Mouse (Mus musculus) fibroblast of lung, adult 2 months (primary cell): ENCODE results near the gene BC028528.
"Not testable (repeated sequence)": the region's sequence is repeated elsewhere in the genome, so short reads cannot be mapped to it uniquely, and the experiment has no call there.

Experiments used
- DNase-seq: peaks from one replicate; pipeline ENCODE4 v3.0.0-alpha.2; 2011; ENCODE audit warnings: low read depth

BC028528 gene

DNA sequence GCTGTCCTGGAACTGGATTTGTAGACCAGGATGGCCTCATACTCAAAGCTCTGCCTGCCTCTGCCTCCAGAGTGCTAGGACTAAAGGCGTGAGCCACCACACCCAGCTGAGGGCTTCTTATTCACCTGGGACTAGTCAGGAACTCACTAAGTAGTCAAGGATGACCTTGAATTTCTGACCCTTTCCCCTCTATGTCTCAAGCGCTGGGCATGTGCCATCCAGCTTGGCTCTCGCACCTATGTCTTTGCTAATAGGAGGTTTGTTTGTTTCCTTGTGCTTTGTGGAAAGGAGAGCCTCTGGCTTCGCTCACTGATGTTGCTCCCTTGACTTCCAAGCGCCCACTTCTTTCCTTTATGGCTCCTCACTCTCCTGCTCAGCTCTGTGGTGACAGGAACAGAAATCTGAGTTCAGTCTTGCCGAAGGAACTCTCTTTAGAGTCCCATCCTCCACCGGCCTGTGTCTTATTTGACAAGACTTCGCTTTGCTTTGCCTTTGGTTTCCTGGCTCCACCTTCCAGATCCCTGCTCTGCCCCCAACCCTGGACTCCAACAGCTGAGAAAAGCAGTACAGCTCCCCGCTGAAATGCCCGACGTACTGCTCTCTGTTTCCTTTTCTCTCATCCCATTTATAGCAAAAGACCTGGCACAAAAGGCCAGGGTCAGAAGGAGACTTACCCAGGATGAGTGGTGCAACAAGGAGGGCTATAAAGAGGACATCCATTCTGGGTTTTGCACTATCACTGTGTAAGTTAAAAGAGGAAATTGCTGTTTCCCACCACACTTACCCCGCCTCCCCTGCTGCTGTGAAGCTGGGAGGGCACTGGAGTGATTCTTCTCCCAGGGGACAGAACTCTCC, at the start of gene BC028528:
Gene BC028528 (minus strand): TSS at position 795 of the 855 bp plus-strand sequence.
- no peak for DNase-seq

DNA sequence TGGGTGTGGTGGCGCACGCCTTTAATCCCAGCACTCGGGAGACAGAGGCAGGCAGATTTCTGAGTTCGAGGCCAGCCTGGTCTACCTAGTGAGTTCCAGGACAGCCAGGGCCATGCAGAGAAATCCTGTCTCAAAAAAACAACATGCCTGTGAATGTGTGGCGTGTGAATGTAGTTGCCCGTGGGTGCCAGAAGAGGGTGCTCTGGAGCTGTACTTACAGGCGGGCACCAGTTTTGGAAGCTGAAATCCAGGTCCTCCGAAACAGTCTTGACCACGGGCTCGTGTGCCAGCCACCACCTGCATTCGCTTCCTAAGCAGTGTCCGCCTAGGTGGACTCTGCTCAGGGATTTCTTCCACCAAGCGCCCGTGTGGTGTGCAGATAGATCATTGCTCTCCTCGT, 47.0 kb upstream of the BC028528 start:
- DNase-seq: no peak

DNA sequence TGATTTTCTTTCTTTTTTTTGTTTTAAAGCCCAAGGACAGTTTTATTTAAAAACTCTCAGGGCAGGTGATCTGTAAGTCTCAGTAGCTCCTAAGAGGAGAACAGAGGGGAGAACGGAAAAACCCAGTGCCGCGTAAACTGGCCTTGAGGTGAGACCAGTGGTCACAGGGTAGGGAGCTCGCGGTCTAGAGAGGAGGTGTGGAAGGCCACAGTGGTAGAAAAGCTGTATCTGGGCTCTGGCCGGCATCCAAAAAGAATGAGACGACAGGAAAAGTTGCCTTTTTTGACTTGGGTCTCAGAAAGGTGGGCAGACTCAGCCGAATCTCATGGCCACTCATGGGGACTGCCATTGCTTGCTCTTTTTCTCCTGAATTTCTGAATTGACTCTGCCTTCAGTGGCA, 46.4 kb upstream of the BC028528 start:
- no peak for DNase-seq

- no peak for DNase-seq
Measured at GRCm38 (mm10) chr3:95934448-95934847, 42.6 kb upstream of the BC028528 start.

DNA sequence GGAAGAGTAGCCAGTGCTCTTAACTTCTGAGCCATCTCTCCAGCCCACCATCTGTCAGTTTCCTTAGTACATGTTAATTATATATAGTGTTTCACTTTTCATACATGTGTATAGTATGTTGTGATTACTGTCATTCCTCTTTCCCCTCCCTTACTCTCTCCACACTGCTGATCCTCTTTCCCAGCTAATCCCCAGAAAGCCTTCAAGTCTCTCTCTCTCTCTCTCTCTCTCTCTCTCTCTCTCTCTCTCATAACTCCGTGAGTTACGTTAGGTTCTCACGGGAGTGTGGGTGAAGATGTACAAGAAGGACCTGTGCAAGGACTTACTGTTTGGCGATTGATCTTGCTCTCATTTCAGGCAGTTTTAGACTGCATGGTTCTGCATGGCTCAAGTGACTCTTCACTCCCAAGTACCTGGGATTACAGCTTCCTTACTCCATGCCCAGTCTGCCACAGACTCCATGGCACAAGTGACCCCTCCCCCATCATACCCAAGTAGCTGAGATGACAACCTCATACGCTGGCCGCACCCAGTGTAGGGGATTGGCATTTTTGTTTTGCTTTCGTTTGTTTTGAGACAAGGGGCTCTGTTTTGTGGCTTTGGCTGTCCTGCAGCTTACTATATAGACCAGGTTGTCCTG, 41.4 kb upstream of the BC028528 start:
- DNase-seq: no peak

GRCm38 (mm10) chr3:95932566-95932965, 40.8 kb upstream of the BC028528 start:
- no peak for DNase-seq

GRCm38 (mm10) chr3:95932157-95932556, 40.4 kb upstream of the BC028528 start:
- DNase-seq: no peak

GRCm38 (mm10) chr3:95931471-95931870, 39.7 kb upstream of the BC028528 start:
- DNase-seq: no peak

GRCm38 (mm10) chr3:95930471-95930789, 38.6 kb upstream of the BC028528 start:
- DNase-seq: no peak

GRCm38 (mm10) chr3:95929581-95930470, 38.0 kb upstream of the BC028528 start:
- no peak for DNase-seq

- DNase-seq: peak; percentile 98
Measured at GRCm38 (mm10) chr3:95928658-95929503, 37.1 kb upstream of the BC028528 start, which contains the start of gene Anp32e. Gene Anp32e (plus strand): TSS chr3:95929246.

- DNase-seq: no peak
Measured at GRCm38 (mm10) chr3:95928261-95928657, 36.5 kb upstream of the BC028528 start.

GRCm38 (mm10) chr3:95925087-95925486, 33.3 kb upstream of the BC028528 start:
- DNase-seq: no peak

GRCm38 (mm10) chr3:95924185-95924584, 32.4 kb upstream of the BC028528 start:
- DNase-seq: no peak

GRCm38 (mm10) chr3:95923429-95923828, 31.6 kb upstream of the BC028528 start:
- DNase-seq: not testable (repeated sequence)

DNA sequence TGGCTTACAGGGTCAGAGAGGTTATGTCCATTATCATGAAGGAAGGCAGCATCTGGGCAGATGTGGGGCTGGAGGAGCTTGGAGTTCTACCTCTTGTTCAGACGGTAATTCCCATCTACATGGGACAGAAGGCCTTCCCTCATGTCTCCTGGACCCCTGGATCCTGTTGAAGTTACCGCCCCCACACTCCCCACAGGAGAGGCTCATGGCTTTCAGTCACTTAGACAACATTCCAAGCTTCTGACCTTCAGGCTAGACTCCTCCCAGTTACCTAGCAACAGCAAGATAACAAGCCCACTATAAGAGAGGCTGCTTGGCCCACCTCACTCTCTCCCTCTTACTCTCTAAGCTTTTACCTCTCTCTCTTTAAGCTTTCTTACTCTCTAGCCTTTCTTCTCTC, 28.7 kb upstream of the BC028528 start:
- DNase-seq: not testable (repeated sequence)

- DNase-seq: no peak
Measured at GRCm38 (mm10) chr3:95916760-95917159, 25.0 kb upstream of the BC028528 start.

GRCm38 (mm10) chr3:95914706-95915105, 22.9 kb upstream of the BC028528 start:
- no peak for DNase-seq

- no peak for DNase-seq
Measured at GRCm38 (mm10) chr3:95907613-95908012, 15.8 kb upstream of the BC028528 start.

DNA sequence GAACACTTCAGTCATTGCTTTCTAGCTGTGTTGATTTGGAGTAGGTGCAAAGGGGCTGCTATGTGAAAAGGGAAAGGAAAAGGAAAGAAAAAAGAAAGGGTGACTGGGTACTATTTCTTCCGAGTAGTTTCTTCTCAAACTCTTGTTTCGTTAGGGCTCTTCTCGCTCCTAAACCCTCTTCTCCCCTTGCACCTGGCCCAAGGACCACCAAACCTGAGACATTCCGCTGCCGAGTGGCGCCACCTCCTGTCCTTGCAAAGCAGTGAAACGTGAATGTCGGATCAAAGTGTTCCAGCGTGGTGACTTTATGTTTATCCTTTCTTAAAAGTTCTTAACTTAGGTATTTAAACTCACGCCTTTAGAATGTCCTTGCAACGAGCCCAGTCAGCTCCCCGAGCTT, 15.1 kb upstream of the BC028528 start:
- no peak for DNase-seq

- DNase-seq: no peak
Measured at GRCm38 (mm10) chr3:95905940-95906492, 14.2 kb upstream of the BC028528 start.
